Mouse (Mus musculus): ENCODE results near the gene Gas1.

The Gas1 gene

DNA sequence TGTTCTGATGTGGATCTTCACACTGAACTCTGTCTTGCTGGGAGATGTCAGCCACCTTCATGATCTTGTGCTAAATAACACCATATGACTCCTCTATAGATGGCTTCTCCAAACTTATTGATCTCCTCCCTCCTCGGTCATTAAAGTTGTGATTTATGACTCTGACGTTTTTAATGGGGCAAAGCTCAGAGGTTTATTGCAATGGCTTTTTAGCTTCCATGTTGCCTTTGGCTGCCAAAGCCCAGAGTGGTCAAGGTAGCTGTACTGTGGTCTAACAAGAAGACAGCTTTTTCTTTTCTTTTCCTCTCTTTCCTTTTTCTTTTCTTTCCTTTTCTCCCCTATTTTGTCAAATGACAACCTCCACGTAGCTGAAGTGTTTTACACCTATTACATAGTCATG is 52.1 kb downstream of the Gas1 start:
- DNase-seq (ENCODE audit: low read depth, low spot score): no peak

DNA sequence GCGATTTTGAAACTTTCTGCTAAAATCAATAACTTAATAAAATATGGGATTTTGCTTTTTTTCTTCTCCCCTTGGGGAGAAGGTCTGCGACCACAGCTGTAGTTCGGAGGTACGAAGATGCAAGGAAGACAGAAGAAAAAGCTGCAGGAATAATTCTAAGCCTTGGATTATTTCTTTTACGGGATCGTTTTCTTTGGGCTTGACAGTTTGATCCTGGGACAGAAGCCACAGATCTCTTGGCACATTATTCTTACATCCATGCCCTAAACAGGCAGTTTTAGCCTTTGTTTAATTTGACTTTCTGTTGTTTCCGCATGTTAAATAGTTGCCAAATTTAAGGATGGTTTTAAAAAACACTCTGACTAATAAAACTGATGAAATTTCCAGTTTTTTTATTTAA is 52.7 kb downstream of the Gas1 start:
- DNase-seq (ENCODE audit: low read depth, low spot score): no peak

Data from R1 (cell line).